Mouse (Mus musculus): ENCODE measurements at regions not wholly inside any gene's neighbourhood (a gene's known extent, or its start where the extent isn't known, plus 50 kb on each side); places are given as distances from the start of the nearest gene placed in this dataset.

GRCm38 (mm10) chr2:77358176-77358575, 77.8 kb upstream of the Sestd1 start:
- DNase-seq (ENCODE audit: low spot score): no peak

GRCm38 (mm10) chr2:77356798-77357197, 76.4 kb upstream of the Sestd1 start:
- DNase-seq (ENCODE audit: low spot score): no peak

GRCm38 (mm10) chr2:77351987-77352628, 71.7 kb upstream of the Sestd1 start:
- no peak for DNase-seq (ENCODE audit: low spot score)

- no peak for DNase-seq (ENCODE audit: low spot score)
These were observed 66.6 kb upstream of the Sestd1 start for GRCm38 (mm10) chr2:77347027-77347426.

GRCm38 (mm10) chr2:77343736-77344440, 63.5 kb upstream of the Sestd1 start:
- no peak for DNase-seq (ENCODE audit: low spot score)

GRCm38 (mm10) chr2:77342416-77342815, 62.0 kb upstream of the Sestd1 start:
- DNase-seq (ENCODE audit: low spot score): no peak

GRCm38 (mm10) chr2:77341575-77342332, 61.4 kb upstream of the Sestd1 start:
- peak; percentile 98 for DNase-seq (ENCODE audit: low spot score)

GRCm38 (mm10) chr2:77340076-77340475, 59.7 kb upstream of the Sestd1 start:
- DNase-seq (ENCODE audit: low spot score): no peak

GRCm38 (mm10) chr2:77337786-77338406, 57.5 kb upstream of the Sestd1 start:
- DNase-seq (ENCODE audit: low spot score): no peak

- DNase-seq (ENCODE audit: low spot score): no peak
These were observed 56.9 kb upstream of the Sestd1 start for GRCm38 (mm10) chr2:77337318-77337717.

GRCm38 (mm10) chr2:77336810-77337209, 56.4 kb upstream of the Sestd1 start:
- no peak for DNase-seq (ENCODE audit: low spot score)

GRCm38 (mm10) chr2:77334706-77335105, 54.3 kb upstream of the Sestd1 start:
- no peak for DNase-seq (ENCODE audit: low spot score)

GRCm38 (mm10) chr2:77333394-77334079, 53.1 kb upstream of the Sestd1 start:
- DNase-seq (ENCODE audit: low spot score): no peak
